Mouse (Mus musculus): ENCODE measurements around the gene Acp2. TPM values are rescaled to one million over a fixed set of nuclear protein-coding genes. Genes with fewer than 3 reads are reported as not detected.

Acp2 gene
- 2.7 and 6.7 TPM in 2 replicates for polyA plus RNA-seq (2012)

DNA sequence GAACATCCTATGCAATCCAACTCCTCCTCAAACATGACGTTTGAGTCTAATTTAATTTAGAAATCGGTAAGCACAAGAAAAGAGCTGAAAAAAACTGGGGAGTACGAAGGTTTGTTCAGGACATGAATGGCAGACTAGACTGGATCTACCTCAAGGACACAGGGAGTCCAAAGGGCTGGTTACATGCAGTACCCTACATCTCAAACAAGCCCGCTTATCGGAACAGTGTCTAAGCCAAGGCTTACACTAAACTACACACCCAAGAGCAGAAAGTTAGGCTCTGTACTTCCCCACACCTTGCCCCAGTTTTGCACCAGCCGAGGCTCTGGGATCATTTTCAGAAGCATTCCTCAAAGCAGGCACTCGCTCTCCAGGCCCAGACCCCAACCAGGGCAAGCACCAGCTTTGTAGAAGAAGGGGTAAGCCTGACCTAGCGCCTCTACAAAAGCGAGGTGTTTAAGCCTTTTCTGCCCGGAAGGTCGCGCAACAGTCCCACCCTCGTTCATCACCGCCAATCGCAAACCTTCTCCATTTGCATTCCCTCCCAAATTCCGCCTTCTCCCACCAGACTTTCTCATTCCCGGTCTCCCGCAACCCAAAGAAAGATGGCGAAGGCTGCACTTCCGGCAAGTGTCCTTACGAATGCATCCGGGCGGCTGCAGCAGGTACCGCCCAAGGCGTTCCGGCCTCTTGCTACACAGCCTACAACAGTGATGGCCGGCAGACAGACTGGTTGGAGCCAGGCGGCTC is at the start of gene Acp2, which contains the start of gene Nr1h3:
TSS of gene Acp2 (plus strand) at position 664 of the 750 bp plus-strand sequence.
TSS of gene Nr1h3 (minus strand) at position 613 of the 750 bp plus-strand sequence.
- no peak for TF ChIP-seq GATA1 (IDR thresholded peaks at IDR 0.05; ENCODE audit: low read length)

DNA sequence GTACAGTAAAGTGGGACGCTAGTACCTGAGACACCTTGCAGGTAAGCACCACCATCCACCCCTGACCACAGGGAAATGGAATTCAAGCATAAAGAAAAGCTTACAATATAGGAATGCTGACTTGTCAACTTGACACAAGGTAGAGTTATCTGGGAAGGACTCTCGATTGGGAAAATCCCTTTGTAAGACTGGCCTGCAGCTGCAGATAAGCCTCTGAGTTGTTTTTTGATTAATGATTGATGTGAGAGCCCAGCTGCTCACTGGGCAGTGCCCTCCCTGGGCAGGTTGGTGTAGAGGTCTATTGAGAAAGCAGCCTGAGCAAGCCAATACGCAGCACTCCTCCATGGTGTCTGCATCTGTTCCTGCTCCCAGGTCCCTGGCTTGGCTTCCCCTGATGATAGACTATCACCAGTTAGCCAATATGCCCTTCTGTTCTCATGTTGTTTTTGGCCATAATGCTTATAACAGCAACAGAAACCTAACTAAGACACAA is 49.8 kb upstream of the Acp2 start:
- TF ChIP-seq GATA1 (IDR thresholded peaks at IDR 0.05; ENCODE audit: low read length) = no peak

DNA sequence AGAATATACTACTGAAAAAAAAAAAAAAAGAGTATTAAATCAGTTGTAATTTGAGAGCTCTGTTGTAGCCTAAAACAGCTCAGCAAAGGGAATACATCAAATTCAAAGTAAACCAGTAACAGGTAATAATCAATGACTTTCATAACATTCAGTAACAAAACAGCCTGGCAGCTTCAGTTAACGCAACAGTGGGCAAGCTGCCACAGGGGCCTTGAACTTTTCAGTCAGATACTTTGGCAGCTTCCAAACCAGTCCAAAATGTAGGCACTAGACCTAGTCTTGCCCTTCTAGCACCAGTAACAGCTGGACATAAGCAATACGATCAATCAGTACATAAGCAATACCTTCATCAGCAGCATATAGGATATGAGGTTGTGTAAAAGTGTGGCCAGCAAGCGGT is 48.6 kb upstream of the Acp2 start:
- TF ChIP-seq GATA1 (IDR thresholded peaks at IDR 0.05; ENCODE audit: low read length) = no peak

DNA sequence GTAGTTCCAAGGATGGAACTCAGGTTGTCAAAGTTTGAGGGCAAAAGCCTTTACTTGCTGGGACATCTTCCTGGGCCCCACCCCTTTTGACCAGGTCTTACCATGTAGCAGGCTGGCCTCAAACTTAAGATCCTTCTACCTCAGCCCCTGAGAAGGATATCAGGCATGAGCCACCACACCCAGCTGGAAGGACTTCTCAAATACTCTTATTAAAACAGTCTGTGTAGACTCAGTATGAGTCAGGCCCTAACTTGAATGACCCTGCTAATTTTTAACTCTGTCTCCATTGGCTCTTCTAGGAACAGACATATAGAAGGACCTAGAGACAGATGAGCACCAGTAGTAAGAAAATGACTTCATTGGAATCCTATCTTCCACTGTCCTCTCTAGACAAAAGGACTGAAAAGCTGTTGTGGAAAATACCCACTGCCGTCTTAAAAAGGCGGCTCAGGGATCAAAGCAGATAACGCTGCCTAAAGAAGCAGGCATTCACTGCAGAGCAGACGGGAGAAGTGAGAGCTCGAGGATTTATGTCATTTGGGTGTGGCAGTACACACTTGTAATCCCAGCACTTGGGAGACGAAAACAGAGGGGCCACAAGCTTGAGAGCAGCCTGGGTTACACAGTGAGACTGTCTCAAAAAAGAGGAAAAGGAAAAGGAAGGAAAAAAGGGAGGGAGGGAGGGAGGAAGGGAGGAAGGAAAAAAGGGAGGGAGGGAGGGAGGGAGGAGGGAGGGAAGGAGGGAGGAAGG is 45.5 kb upstream of the Acp2 start:
- TF ChIP-seq GATA1 (IDR thresholded peaks at IDR 0.05; ENCODE audit: low read length) = no peak

DNA sequence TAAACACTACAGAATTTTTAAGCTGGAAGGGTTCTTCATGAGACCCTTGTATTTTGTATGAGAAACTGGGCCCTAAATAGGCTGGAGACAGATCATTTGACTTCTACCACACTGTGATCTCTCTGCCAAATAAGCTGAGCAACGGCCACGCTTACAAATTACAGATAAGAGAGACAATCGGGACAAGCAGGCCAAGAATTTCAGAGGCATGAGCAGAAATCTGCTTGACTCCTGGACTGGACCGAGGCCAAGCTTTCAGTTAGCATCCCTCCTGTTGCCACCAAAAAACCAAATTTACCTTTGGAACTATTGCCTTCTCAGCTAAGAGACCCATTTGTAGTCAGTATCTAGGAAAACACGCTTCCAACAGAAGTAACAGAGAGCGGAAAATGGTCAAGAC is 42.1 kb upstream of the Acp2 start:
- no peak for TF ChIP-seq GATA1 (IDR thresholded peaks at IDR 0.05; ENCODE audit: low read length)

DNA sequence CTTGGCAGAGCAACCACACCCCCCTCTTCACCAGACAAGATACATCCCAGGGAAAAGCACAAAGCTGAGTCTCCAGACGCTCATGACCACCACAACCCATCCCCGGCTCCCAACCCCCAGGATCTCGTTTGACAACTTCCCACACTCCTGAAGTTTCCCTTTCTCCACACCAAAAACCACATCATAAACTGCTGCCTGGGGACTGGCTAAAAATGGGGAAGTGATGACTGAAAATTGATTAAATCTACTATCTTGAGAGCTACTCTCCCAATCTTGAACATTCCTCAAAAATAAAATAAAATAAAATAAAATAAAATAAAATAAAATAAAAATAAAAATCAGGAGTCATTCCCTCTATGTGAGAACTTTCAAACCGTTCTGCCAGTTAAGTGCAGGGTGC is 39.7 kb upstream of the Acp2 start:
- TF ChIP-seq GATA1 (IDR thresholded peaks at IDR 0.05; ENCODE audit: low read length) = no peak

DNA sequence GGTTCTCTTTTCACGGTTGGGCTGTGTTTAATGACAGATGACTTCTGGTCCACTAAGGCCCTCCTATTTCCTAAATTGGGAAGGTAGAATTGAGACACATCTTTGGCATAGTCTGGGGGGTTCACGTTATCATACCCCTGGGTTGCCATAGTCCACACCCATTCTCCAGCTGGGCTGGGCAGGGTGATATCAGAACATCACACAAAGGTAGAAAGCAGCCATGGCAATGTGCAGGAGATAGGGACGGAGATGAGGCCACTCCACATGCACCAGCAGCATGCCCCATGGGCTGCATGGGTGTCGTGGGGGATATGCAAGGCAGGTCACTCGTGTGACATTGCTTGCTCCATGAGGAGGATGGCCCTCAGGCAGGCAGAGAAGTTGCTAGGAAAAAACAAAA is 39.2 kb upstream of the Acp2 start:
- TF ChIP-seq GATA1 (IDR thresholded peaks at IDR 0.05; ENCODE audit: low read length) = no peak

DNA sequence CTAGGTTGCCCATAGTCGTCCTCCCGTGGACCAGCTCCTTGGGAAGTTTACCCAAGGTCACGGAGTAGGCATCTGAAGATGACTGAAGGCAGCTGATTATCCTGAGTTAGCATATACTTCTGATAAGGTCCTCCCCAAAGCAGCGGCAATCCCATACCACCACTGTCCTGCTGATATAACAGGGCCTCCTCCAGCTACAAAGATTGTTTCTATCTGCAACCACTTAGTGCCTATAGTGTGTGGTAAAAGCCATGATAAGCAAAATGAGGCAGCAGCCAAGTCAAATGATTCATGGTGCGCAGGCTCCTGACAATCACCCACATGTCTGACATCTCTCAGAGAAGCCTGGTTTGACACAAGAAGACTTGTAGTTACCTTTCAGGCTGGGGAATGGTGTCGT is 37.7 kb upstream of the Acp2 start:
- TF ChIP-seq GATA1 (IDR thresholded peaks at IDR 0.05; ENCODE audit: low read length) = peak; percentile 68

DNA sequence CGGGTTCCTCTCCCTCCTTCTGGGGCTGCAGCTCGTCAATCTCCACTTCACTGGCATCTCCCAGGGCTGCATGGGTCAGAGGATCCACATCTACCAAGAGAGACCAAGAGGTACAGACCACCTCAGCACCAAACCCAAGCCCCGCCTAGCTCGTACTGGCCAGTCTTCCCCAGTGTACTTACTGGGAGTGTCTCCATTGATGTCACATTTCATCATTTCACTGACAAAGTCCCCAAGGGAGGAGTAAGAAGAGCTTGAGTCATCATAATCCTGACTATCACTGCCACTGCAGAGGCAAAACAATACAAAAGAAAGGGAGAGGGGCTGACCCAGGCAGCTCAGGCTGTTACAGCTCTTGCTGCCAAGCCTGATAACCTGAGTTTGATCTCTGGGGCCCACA is 35.1 kb upstream of the Acp2 start:
- no peak for TF ChIP-seq GATA1 (IDR thresholded peaks at IDR 0.05; ENCODE audit: low read length)

DNA sequence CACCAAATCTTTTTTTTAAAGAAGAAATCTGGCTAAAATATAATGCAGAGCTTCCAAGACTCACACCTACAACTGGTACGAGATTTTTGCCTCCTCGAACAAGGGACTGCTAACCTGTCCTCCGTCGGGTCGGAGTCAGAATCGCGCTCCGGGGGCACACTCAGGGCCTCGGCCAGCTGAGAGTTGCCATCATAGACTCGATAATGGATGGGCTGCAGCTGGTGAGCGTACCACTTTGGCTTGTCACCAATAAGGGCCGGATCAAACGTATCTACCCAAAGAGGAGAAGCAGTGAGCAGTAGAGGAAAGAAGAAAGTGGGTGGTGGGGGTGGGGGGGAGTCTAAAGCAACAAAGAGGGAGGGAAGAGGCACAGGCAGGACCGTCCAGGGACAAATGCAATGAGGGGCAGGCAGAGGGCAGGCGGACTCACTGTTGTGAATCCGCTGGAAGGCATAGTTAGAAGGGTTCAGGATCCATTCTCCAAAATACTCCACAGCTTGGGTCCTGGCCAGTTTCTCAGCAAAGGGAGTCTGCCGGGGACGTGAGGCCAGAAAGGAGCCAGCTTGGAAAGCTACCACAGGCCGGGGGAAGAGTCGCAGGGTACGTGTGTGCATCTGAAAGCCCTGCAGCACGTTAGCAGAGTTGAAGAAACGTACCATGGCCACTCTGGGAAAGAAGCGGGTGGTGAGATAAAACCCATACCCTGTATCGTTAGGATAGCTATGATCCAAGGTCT is 32.9 kb upstream of the Acp2 start:
- TF ChIP-seq GATA1 (IDR thresholded peaks at IDR 0.05; ENCODE audit: low read length) = no peak

DNA sequence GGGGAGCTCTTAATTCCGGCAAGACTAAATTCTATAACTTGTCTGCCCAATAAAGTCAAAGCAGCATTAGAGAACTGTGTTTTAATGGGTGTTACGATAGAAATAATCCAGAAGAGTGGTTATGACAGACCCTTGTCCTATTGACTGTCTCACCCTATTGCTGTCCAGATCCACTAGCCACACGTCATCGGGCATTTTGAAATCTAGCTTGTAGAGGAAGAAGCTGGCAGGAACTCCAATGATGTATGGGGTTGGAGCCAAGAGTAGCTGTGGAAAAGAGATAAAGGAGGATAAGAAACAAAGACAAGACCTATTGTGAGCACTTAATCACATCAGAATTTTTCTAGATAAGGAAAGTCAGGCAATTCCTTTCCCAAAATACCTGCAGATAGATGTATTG is 27.2 kb upstream of the Acp2 start:
- TF ChIP-seq GATA1 (IDR thresholded peaks at IDR 0.05; ENCODE audit: low read length) = no peak

DNA sequence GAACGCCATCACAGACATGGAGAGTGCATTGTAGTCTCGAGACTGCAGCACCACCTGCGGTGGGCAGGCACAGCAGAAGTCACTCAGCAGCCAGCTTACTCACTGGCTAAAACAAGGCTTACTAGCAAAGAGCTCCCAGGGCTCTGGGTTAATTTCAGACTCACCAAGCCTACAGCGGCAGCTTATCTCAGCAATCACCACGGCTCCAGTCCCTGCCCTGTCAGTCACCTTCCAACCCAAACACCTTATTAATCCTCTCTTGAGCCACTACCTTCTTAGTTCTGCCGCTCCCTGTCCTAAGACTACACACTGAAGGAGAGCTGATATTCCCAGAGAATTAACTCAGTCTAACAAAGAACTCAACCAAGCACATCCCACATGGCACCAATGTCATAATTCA is 26.5 kb upstream of the Acp2 start:
- no peak for TF ChIP-seq GATA1 (IDR thresholded peaks at IDR 0.05; ENCODE audit: low read length)

DNA sequence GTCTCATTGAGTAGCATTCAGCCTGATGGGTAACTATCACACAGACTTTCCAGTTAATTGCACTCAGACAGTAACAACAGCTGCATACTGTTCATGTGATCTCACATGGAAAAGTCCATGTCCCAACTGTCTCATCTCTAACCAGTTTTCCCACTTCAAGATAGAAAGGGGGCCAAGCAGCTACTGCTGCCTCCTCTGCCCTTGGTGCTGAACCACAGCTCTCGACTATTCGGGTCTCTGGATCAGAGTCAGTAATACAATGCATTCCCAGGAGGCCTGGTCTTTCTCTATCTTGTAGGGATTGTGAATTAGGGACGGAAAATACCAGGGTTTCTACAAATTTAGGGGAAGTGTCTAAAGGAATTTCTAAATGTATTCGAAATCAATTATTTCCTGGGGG is 22.9 kb upstream of the Acp2 start:
- TF ChIP-seq GATA1 (IDR thresholded peaks at IDR 0.05; ENCODE audit: low read length) = no peak

DNA sequence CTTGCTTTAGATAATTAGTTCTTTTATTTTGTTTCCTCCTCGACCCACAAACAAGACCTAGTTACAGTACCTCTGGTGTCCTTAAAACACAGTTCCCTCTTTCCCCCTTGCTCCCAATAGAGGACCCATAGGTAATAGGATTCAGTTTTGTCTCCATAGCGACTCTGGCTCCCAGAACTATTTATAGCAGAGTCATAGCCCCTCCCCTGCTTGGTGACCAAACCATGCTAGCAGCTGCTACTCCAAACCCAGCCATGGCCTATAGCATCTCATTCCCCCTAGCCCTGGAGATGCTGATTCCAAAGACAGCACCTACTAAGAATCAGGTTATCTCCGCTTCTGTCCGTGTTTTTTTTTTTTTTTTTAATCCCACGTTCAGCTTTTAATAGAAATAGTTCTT is 22.0 kb upstream of the Acp2 start:
- no peak for TF ChIP-seq GATA1 (IDR thresholded peaks at IDR 0.05; ENCODE audit: low read length)

DNA sequence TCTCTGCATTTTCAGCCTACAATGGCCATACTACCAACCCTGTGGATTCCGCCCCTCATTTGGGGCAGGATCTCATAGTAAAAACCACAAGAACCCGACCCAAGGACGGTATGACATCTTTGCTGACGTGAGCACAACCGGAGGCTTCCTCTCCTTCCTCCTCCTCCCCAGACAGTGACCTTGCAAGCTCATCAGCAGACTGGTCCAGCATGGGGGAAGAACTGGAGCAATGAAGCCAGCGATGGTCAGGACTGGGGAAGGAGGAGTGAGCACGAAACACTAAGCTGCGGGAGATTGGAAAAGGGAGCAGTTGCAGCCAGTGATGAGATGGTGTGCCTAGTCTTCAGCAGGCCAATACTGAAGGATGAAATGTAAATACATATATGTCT is 20.7 kb upstream of the Acp2 start:
- TF ChIP-seq GATA1 (IDR thresholded peaks at IDR 0.05; ENCODE audit: low read length) = no peak
